Mouse (Mus musculus) kidney, postnatal 4 days (tissue): Measurements from ENCODE around the gene Gsta1.
"Not testable (repeated sequence)": the region's sequence is repeated elsewhere in the genome, so short reads cannot be mapped to it uniquely, and the experiment has no call there.

Source experiments
- DNase-seq, 2 experiments: peaks; one replicate each; pipeline ENCODE4 v3.0.0; 2021; ENCODE audit warnings: mixed read lengths in 2 of 2

Gene Gsta1

GRCm38 (mm10) chr9:78230461-78230860, at the start of gene Gsta1:
TSS of gene Gsta1 (plus strand) at chr9:78230656.
- DNase-seq, result not testable (repeated sequence)

GRCm38 (mm10) chr9:78182474-78182873, 48.0 kb upstream of the Gsta1 start, which contains the start of gene Gsta4:
TSS of gene Gsta4 (plus strand) at chr9:78182774.
- not testable (repeated sequence) for DNase-seq

- DNase-seq, result no peak
Observed at GRCm38 (mm10) chr9:78185686-78186085, 44.8 kb upstream of the Gsta1 start.

- DNase-seq, result no peak
Observed at GRCm38 (mm10) chr9:78188910-78189309, 41.5 kb upstream of the Gsta1 start.

GRCm38 (mm10) chr9:78190651-78191634, 39.5 kb upstream of the Gsta1 start:
- DNase-seq, result peak in 1 of 2 experiments; percentile 25

- DNase-seq, result peak; percentile 82 to 88
Observed at GRCm38 (mm10) chr9:78191736-78192135, 38.7 kb upstream of the Gsta1 start.

- peak; percentile 58 to 74 for DNase-seq
Observed at GRCm38 (mm10) chr9:78193902-78194597, 36.4 kb upstream of the Gsta1 start.

- no peak for DNase-seq
Observed at GRCm38 (mm10) chr9:78195034-78195433, 35.4 kb upstream of the Gsta1 start.

- DNase-seq, result no peak
Observed at GRCm38 (mm10) chr9:78197801-78198200, 32.7 kb upstream of the Gsta1 start.

GRCm38 (mm10) chr9:78204194-78204593, 26.3 kb upstream of the Gsta1 start:
- no peak for DNase-seq

- DNase-seq, result no peak
Observed at GRCm38 (mm10) chr9:78208956-78209355, 21.5 kb upstream of the Gsta1 start.

GRCm38 (mm10) chr9:78210079-78210478, 20.4 kb upstream of the Gsta1 start:
- DNase-seq, result no peak

- DNase-seq, result no peak
Observed at GRCm38 (mm10) chr9:78210821-78211220, 19.6 kb upstream of the Gsta1 start.

- no peak for DNase-seq
Observed at GRCm38 (mm10) chr9:78211521-78211920, 18.9 kb upstream of the Gsta1 start.

- no peak for DNase-seq
Observed at GRCm38 (mm10) chr9:78212341-78213049, 18.0 kb upstream of the Gsta1 start.

- no peak for DNase-seq
Observed at GRCm38 (mm10) chr9:78217074-78217473, 13.4 kb upstream of the Gsta1 start.

GRCm38 (mm10) chr9:78222616-78223015, 7.8 kb upstream of the Gsta1 start:
- no peak for DNase-seq

- DNase-seq, result no peak
Observed at GRCm38 (mm10) chr9:78223221-78223902, 7.1 kb upstream of the Gsta1 start.

- DNase-seq, result no peak
Observed at GRCm38 (mm10) chr9:78224418-78224817, 6.0 kb upstream of the Gsta1 start.

GRCm38 (mm10) chr9:78225304-78225703, 5.2 kb upstream of the Gsta1 start:
- no peak for DNase-seq

- DNase-seq, result no peak
Observed at GRCm38 (mm10) chr9:78228122-78228521, 2.3 kb upstream of the Gsta1 start.

GRCm38 (mm10) chr9:78229658-78230057, 798 bp upstream of the Gsta1 start:
- DNase-seq, result peak in 1 of 2 experiments; percentile 20
